Comparison of ENCODE assay signal across 16 mouse cellular contexts in the genomic region with DNA sequence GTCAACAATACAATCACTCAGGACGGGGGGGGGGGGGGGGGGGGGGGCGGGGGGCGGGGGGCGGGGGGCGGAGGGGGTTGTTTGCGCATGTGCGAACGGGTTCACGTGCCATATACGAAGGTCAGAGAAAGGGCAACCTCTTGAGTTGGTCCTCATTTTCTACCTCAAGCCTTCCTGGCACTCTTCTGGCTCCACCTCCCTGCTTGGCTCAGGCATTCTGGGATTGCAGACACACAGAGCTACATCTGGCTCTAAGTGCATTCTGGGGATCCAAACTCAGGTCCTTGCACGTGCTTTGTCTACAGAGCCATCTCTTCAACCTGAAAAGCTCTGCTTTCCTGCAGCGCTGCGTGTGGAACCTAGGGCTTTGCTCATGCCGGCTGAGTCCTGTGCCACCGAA. TPM values are rescaled to one million over a fixed set of nuclear protein-coding genes. Genes with fewer than 3 reads are reported as not detected.
DNase-seq lines count a peak whose midpoint lies in the region; ATAC-seq and TF ChIP-seq lines count a peak whose summit lies in the region.
"Had no signal": no experiment of that assay in that cellular context is flagged by ENCODE, and none has a peak within 500 bp of the region (broad histone marks: within the 10 kb centered on the region; RNA-seq: fewer than 3 reads in every experiment).

No protein-coding gene starts in this region.

- 0 out of 2 replicates have a peak, but pooled peaks cover under 1% of the 10 kb centered on the region for H3K36me3 ChIP-seq in heart, embryonic 16.5 days (ENCODE audit: control insufficient read depth, insufficient read depth)
- no peaks in the 10 kb centered on the region for H3K36me3 ChIP-seq in lung, embryonic 15.5 days
- H3K36me3 ChIP-seq in small intestine, adult 2 months (ENCODE audit: control insufficient read depth, insufficient read depth, low read length), result no peaks in the 10 kb centered on the region

- DNase-seq in heart, adult 18-20 months, result no peak
- no peak for DNase-seq in lung, postnatal 10 days
- peak; percentile 87 for DNase-seq in R1 (ENCODE audit: low read depth, low spot score)
- no peak for DNase-seq in frontal cortex, postnatal 14 days (ENCODE audit: low spot score in 2 of 2)
- DNase-seq: cerebellum, postnatal 10 days; lung, adult 2 months; right cerebral cortex, adult 18-20 months had no signal

- H3K4me1 ChIP-seq in heart, embryonic 16.5 days (ENCODE audit: control insufficient read depth, insufficient read depth, low read length), result peaks cover 20% of the 10 kb centered on the region
- peaks cover 17% of the 10 kb centered on the region for H3K4me1 ChIP-seq in lung, embryonic 15.5 days
- H3K4me1 ChIP-seq in small intestine, adult 2 months (ENCODE audit: control insufficient read depth, insufficient read depth, insufficient read length, low read length), result peaks cover 16% of the 10 kb centered on the region

- no peak overlapping the region for H3K4me3 ChIP-seq in heart, embryonic 16.5 days (ENCODE audit: low read length)
- no peak overlapping the region for H3K4me3 ChIP-seq in lung, embryonic 15.5 days
- H3K4me3 ChIP-seq in small intestine, adult 2 months (ENCODE audit: low read depth, low read length), result no peak overlapping the region
- H3K4me3 ChIP-seq: embryonic facial prominence, embryonic 12.5 days; hindbrain, embryonic 13.5 days; myocyte had no signal

- WGBS in heart, embryonic 16.5 days, result 58% methylated on average over 10 of the region's 15 CpGs
- WGBS in lung, embryonic 15.5 days, result 37% methylated on average over 10 of the region's 15 CpGs
- 57% methylated on average over 13 of the region's 15 CpGs for WGBS in small intestine, adult 2 months

- TF ChIP-seq POLR2A in small intestine, adult 2 months (IDR thresholded peaks at IDR 0.05; ENCODE audit: low read depth, low read length), result no peak

- no peak overlapping the region for H3K27ac ChIP-seq in heart, embryonic 16.5 days (ENCODE audit: low read length)
- H3K27ac ChIP-seq in lung, embryonic 15.5 days, result peak overlapping the region; percentile 50; the same call in 1 of the 2 replicates
- peak overlapping the region; percentile 44; the same call in 1 of the 2 replicates for H3K27ac ChIP-seq in small intestine, adult 2 months (ENCODE audit: insufficient read depth, low read depth, low read length)
- H3K27ac ChIP-seq: embryonic facial prominence, embryonic 12.5 days; hindbrain, embryonic 13.5 days had no signal

- no peaks in the 10 kb centered on the region for H3K27me3 ChIP-seq in heart, embryonic 16.5 days (ENCODE audit: control insufficient read depth, insufficient read depth, low read length)
- H3K27me3 ChIP-seq in lung, embryonic 15.5 days, result no peaks in the 10 kb centered on the region
- no peaks in the 10 kb centered on the region for H3K27me3 ChIP-seq in small intestine, adult 2 months (ENCODE audit: control insufficient read depth, insufficient read depth, low read length)
- H3K27me3 ChIP-seq: embryonic facial prominence, embryonic 12.5 days; hindbrain, embryonic 13.5 days had no signal

- no peak overlapping the region for H3K9ac ChIP-seq in heart, embryonic 16.5 days (ENCODE audit: low read length)
- no peak overlapping the region for H3K9ac ChIP-seq in lung, embryonic 15.5 days
- H3K9ac ChIP-seq: embryonic facial prominence, embryonic 12.5 days; hindbrain, embryonic 13.5 days had no signal

- ATAC-seq in heart, embryonic 16.5 days (replicated peaks; ENCODE audit: extremely low read depth, insufficient read depth, low FRiP score), result no peak
- no peak for ATAC-seq in lung, embryonic 15.5 days (ENCODE audit: borderline replicate concordance, extremely low read depth, low FRiP score, low TSS enrichment)

- no peak for TF ChIP-seq CTCF in small intestine, adult 2 months (IDR thresholded peaks at IDR 0.05; ENCODE audit: extremely low read depth, insufficient read length, insufficient replicate concordance, low read depth, low read length)

- 0 out of 2 replicates have a peak overlapping the region, but pooled peaks have one; percentile 19 for H3K4me2 ChIP-seq in heart, embryonic 16.5 days (ENCODE audit: low read depth, low read length)
- no peak overlapping the region for H3K4me2 ChIP-seq in lung, embryonic 15.5 days
- H3K4me2 ChIP-seq: embryonic facial prominence, embryonic 12.5 days; hindbrain, embryonic 13.5 days; midbrain, embryonic 11.5 days had no signal

- H3K9me3 ChIP-seq in heart, embryonic 16.5 days (replicated peaks; ENCODE audit: control insufficient read depth, low read length), result no peaks in the 10 kb centered on the region
- H3K9me3 ChIP-seq in lung, embryonic 15.5 days, result no peaks in the 10 kb centered on the region
- H3K9me3 ChIP-seq: embryonic facial prominence, embryonic 12.5 days; hindbrain, embryonic 13.5 days had no signal

RNA-seq across cellular contexts. Expression of gene Cdc25a, which starts 24.0 kb away (rescaled TPM):
- 14.2 and 14.3 TPM in 2 replicates for polyA plus RNA-seq in heart, embryonic 16.5 days (2015; fragmentation: Nextera tagmentation; extraction: Ambion mirVana)
- total RNA-seq in heart, adult 18-20 months (2021), result 1 to 10 TPM; 4.7 to 5.3 TPM
- 27.2 and 30.4 TPM in 2 replicates for polyA plus RNA-seq in lung, embryonic 15.5 days (2015; fragmentation: Nextera tagmentation; extraction: Ambion mirVana)
- 14.1 and 27.3 TPM in 2 replicates for polyA plus RNA-seq in small intestine, adult 2 months (2012; rRNA removed)

RNA-seq across cellular contexts. Expression of gene Map4, which starts 31.9 kb away (rescaled TPM):
- polyA plus RNA-seq in heart, embryonic 16.5 days (2015; fragmentation: Nextera tagmentation; extraction: Ambion mirVana), result 88.0 and 89.1 TPM in 2 replicates
- total RNA-seq in heart, adult 18-20 months (2021), result 100 to 1,000 TPM; 314 to 326 TPM
- 46.7 and 49.9 TPM in 2 replicates for polyA plus RNA-seq in lung, embryonic 15.5 days (2015; fragmentation: Nextera tagmentation; extraction: Ambion mirVana)
- 91.4 and 191 TPM in 2 replicates for polyA plus RNA-seq in small intestine, adult 2 months (2012; rRNA removed)

RNA-seq across cellular contexts. Expression of gene Camp, which starts 49.9 kb away (rescaled TPM):
- 1.3 and 2.1 TPM in 2 replicates for polyA plus RNA-seq in heart, embryonic 16.5 days (2015; fragmentation: Nextera tagmentation; extraction: Ambion mirVana)
- not detected for total RNA-seq in heart, adult 18-20 months (2021)
- 1.0 and 1.2 TPM in 2 replicates for polyA plus RNA-seq in lung, embryonic 15.5 days (2015; fragmentation: Nextera tagmentation; extraction: Ambion mirVana)
- 3.2 TPM in 1 of 2 replicates, not detected in the other for polyA plus RNA-seq in small intestine, adult 2 months (2012; rRNA removed)
- total RNA-seq: left cerebral cortex, postnatal 36 days had no signal
- polyA plus RNA-seq: kidney, embryonic 14.5 days; myocyte had no signal
